Mouse (Mus musculus) kidney, postnatal 0 days (tissue): ENCODE measurements around the gene Tmprss13. TPM values are rescaled to one million over a fixed set of nuclear protein-coding genes. Genes with fewer than 3 reads are reported as not detected.

Experiments used
- ATAC-seq: fragments of 200-750 bp; cut with Nextera tagmentation; replicated peaks from 2 replicates; pipeline ENCODE4 v1.8.0; 2017; ENCODE audit warnings: low read depth, moderate number of reproducible peaks, moderate TSS enrichment, moderate library complexity; ENCODE audit not compliant: low FRiP score
- DNase-seq: peaks from one replicate; pipeline ENCODE4 v3.0.0-alpha.2; 2016; ENCODE audit warnings: low spot score
- H3K27ac ChIP-seq: fragments of 300-500 bp; sonication (generic); 2 replicates; pipeline ENCODE4 v1.5.1; 2014; ENCODE audit warnings: mild to moderate bottlenecking
- H3K27me3 ChIP-seq: fragments of 300-500 bp; sonication (generic); 2 replicates; pipeline ENCODE4 v1.6.1; 2014; ENCODE audit warnings: low read length, mixed read lengths; ENCODE audit not compliant: insufficient read depth
- H3K36me3 ChIP-seq: fragments of 300-500 bp; sonication (generic); 2 replicates; pipeline ENCODE4 v1.6.1; 2014; ENCODE audit warnings: low read length, mixed read lengths; ENCODE audit not compliant: insufficient read depth
- H3K4me1 ChIP-seq: fragments of 300-500 bp; sonication (generic); replicated peaks from 2 replicates; pipeline ENCODE4 v1.6.1; 2014; ENCODE audit warnings: antibody characterized with exemption, low read length, mixed read lengths; ENCODE audit not compliant: insufficient read depth
- H3K4me2 ChIP-seq: fragments of 300-500 bp; sonication (generic); 2 replicates; pipeline ENCODE4 v1.6.1; 2014; ENCODE audit warnings: mild to moderate bottlenecking, low read length, moderate library complexity, mixed read lengths
- H3K4me3 ChIP-seq: fragments of 300-500 bp; sonication (generic); replicated peaks from 2 replicates; pipeline ENCODE4 v1.5.1; 2014; ENCODE audit warnings: low read depth, low read length
- H3K9ac ChIP-seq: fragments of 300-500 bp; sonication (generic); 2 replicates; pipeline ENCODE4 v1.6.1; 2014; ENCODE audit warnings: low read depth, low read length
- H3K9me3 ChIP-seq: fragments of 300-500 bp; sonication (generic); replicated peaks from 2 replicates; pipeline ENCODE4 v1.6.1; 2016; ENCODE audit warnings: low read length, inconsistent platforms, mixed read lengths
- CTCF ChIP-seq: IDR thresholded peaks from 2 replicates; pipeline ENCODE4 v1.5.1; 2016; ENCODE audit warnings: antibody characterized with exemption, low read depth, mild to moderate bottlenecking, moderate library complexity
- WGBS: fragments of 180-500 bp; shearing (Covaris S2); extraction: QIAGEN DNeasy Blood & Tissue Kit; methylation state at CpG from one replicate; pipeline ENCODE4 v1.1.7; 2014; 5-methylcytosine and 5-hydroxymethylcytosine counted together
- polyA plus RNA-seq: library from polyadenylated mRNA; unstranded; fragments of >200 nt; fragmentation: Nextera tagmentation; extraction: Ambion mirVana; gene quantifications from 2 replicates; pipeline ENCODE4 v1.2.1, GENCODE M21; 2015

The Tmprss13 gene
- polyA plus RNA-seq, 1 experiment from 2014 or later, result 0.76 TPM

- no peak for TF ChIP-seq CTCF
- H3K4me2 ChIP-seq, result no peak overlapping the region
- H3K36me3 ChIP-seq, result no peaks in the 10 kb centered on the region
- no peaks in the 10 kb centered on the region for H3K27me3 ChIP-seq
- no peak overlapping the region for H3K4me3 ChIP-seq
- H3K9ac ChIP-seq, result no peak overlapping the region
- WGBS, result 46% methylated on average over 7 of the region's 7 CpGs
- ATAC-seq (no peak), DNase-seq (no peak)
- H3K27ac ChIP-seq, result no peak overlapping the region
- no peaks in the 10 kb centered on the region for H3K4me1 ChIP-seq
- no peaks in the 10 kb centered on the region for H3K9me3 ChIP-seq
These were observed 44.8 kb downstream of the Tmprss13 start for GRCm38 (mm10) chr9:45363639-45364214.

GRCm38 (mm10) chr9:45367716-45368115, 48.8 kb downstream of the Tmprss13 start:
- Histone ChIP-seq H3K27ac (no peak overlapping the region), H3K36me3 (no peaks in the 10 kb centered on the region), H3K27me3 (no peaks in the 10 kb centered on the region), H3K4me2 (no peak overlapping the region), H3K9me3 (no peaks in the 10 kb centered on the region), H3K9ac (no peak overlapping the region), H3K4me3 (no peak overlapping the region), H3K4me1 (0 out of 2 replicates have a peak, but pooled peaks cover 10% of the 10 kb centered on the region)
- ATAC-seq (no peak), DNase-seq (no peak)
- no peak for TF ChIP-seq CTCF
- 38% methylated on average over 8 of the region's 8 CpGs for WGBS

- H3K4me1 ChIP-seq, result peaks cover 14% of the 10 kb centered on the region
- H3K27me3 ChIP-seq, result no peaks in the 10 kb centered on the region
- H3K36me3 ChIP-seq, result no peaks in the 10 kb centered on the region
- no peaks in the 10 kb centered on the region for H3K9me3 ChIP-seq
- H3K4me3 ChIP-seq, result no peak overlapping the region
- no peak overlapping the region for H3K4me2 ChIP-seq
- no peak overlapping the region for H3K9ac ChIP-seq
- DNase-seq (peak; percentile 71), ATAC-seq (peak; percentile 33; the same call in 1 of the 2 replicates)
- WGBS, result 27% methylated on average over 5 of the region's 5 CpGs
- peak overlapping the region; percentile 31; the same call in 1 of the 2 replicates for H3K27ac ChIP-seq
- no peak for TF ChIP-seq CTCF
These were observed 49.5 kb downstream of the Tmprss13 start for GRCm38 (mm10) chr9:45368341-45368901.

- H3K9ac ChIP-seq, result peak within 1 kb of the TSS; percentile 69
- H3K4me1 ChIP-seq, result peaks cover 16% of the 10 kb centered on the region
- no peak for TF ChIP-seq CTCF
- H3K27me3 ChIP-seq, result no peaks in the 10 kb centered on the region
- peak; percentile 90 for DNase-seq
- H3K27ac ChIP-seq, result peak within 1 kb of the TSS; percentile 60
- H3K4me3 ChIP-seq, result peak within 1 kb of the TSS; percentile 57
- WGBS, result under 1% methylated on average over 28 of the region's 28 CpGs
- no peaks in the 10 kb centered on the region for H3K9me3 ChIP-seq
- H3K36me3 ChIP-seq, result no peaks in the 10 kb centered on the region
- peak; percentile 67 for ATAC-seq
- H3K4me2 ChIP-seq, result peak within 1 kb of the TSS; percentile 92
These were observed 51.2 kb downstream of the Tmprss13 start, which contains the start of gene Fxyd6 for GRCm38 (mm10) chr9:45370117-45370561. Gene Fxyd6, plus strand, starts transcription at chr9:45370185.

GRCm38 (mm10) chr9:45370616-45371336, 51.9 kb downstream of the Tmprss13 start:
- Histone ChIP-seq H3K9ac (peak overlapping the region; percentile 69), H3K4me3 (peak overlapping the region; percentile 57), H3K4me2 (peak overlapping the region; percentile 92), H3K27me3 (no peaks in the 10 kb centered on the region), H3K27ac (peak overlapping the region; percentile 60), H3K4me1 (peaks cover 16% of the 10 kb centered on the region), H3K9me3 (no peaks in the 10 kb centered on the region), H3K36me3 (no peaks in the 10 kb centered on the region)
- DNase-seq (peak; percentile 36), ATAC-seq (no peak)
- TF ChIP-seq CTCF, result no peak
- WGBS, result 5% methylated on average over 25 of the region's 25 CpGs

- Histone ChIP-seq H3K36me3 (no peaks in the 10 kb centered on the region), H3K4me1 (peaks cover 16% of the 10 kb centered on the region), H3K9me3 (no peaks in the 10 kb centered on the region), H3K4me3 (peak overlapping the region; percentile 57), H3K4me2 (peak overlapping the region; percentile 92), H3K27me3 (no peaks in the 10 kb centered on the region), H3K9ac (0 out of 2 replicates have a peak overlapping the region, but pooled peaks have one; percentile 69), H3K27ac (no peak overlapping the region)
- no peak for DNase-seq
- TF ChIP-seq CTCF, result no peak
- ATAC-seq, result no peak
- 32% methylated on average over 2 of the region's 2 CpGs for WGBS
These were observed 52.4 kb downstream of the Tmprss13 start for GRCm38 (mm10) chr9:45371337-45371707.
